Mouse (Mus musculus): ENCODE results near the gene Arhgap22. TPM values are rescaled to one million over a fixed set of nuclear protein-coding genes. Genes with fewer than 3 reads are reported as not detected.

Gene Arhgap22
- polyA plus RNA-seq, 1 experiment from 2014 or later: 4.1 TPM

DNA sequence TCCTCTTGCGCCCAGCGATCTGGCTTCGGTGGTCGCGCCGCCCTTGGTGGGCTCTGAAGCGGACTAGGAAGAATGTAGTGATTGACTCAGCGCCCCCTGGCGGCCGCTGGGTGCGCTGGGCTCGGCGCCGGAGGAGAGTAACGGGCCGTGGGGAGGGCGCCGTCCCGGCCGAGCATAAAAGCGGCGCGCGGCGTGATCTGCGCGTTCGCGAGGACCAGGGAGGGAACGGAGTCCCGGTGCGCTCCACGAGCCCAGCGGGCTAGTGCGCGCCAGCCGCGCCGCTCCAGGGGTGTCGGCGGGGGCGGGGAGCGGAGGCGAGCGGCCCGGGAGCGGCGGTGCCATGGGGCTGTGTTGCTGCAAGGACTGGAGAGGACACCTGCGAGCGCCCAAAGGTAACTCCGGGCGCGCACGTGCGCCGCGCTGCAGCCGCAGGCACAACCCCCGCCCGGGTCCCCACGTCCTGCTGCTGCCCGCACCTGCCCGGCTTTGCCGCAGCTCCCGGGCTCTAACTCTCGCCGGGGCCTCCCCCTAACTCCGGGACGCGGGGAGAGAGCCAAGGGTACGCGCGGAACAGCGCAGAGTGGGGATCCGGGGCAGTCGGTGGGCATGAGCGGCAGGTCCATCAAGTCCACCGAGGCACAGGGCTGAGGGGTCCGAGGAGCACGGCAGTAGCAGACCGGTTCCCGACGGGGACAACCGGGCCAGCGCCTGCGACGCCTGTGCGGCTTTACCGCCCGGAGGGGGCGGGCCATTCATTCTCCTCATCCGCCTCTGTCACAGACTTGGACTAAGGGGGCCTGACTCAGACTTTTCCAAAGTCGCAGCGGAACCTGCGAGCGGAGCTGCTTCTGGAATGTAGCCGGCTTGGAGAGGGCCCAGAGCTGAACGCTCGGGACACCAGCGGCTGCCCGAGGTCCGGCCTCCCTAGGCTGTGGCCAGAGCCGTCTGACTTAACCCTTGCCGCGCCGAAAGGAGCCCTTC lies 106.0 kb downstream of the Arhgap22 start:
- Histone ChIP-seq H3K27ac (peak overlapping the region; percentile 68), H3K27me3 (peaks cover 34% of the 10 kb centered on the region), H3K36me3 (no peaks in the 10 kb centered on the region), H3K4me3 (replicated peaks) (peak overlapping the region; percentile 67), H3K4me1 (peaks cover 35% of the 10 kb centered on the region), H3K4me2 (peak overlapping the region; percentile 100), H3K9ac (peak overlapping the region; percentile 54), H3K9me3 (replicated peaks) (no peaks in the 10 kb centered on the region)
- ATAC-seq (replicated peaks; ENCODE audit: low FRiP score): peak; percentile 73
- under 1% methylated on average over 103 of the region's 106 CpGs for WGBS

DNA sequence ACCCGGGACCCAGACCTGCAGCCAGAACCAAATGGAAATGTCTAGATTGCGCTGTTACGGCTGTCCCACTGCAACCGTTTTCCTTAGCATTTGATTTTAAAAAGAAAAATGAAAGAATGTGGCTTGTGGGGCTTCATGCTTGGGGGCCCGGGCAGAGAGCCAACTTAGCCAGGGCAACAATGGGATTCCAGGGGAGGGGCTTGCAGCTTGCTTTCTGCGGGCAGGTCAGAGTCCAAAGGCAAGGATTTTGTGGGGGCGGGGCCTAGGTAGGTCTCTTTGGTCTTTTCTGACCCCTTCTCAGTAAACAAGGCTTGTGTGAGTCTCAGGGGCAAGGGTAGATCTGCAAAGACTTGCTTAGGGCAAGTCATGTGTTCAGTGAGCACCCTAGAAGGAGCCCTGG lies 107.0 kb downstream of the Arhgap22 start:
- Histone ChIP-seq H3K9me3 (replicated peaks) (no peaks in the 10 kb centered on the region), H3K4me1 (peaks cover 35% of the 10 kb centered on the region), H3K36me3 (no peaks in the 10 kb centered on the region), H3K9ac (peak overlapping the region; percentile 54; the same call in 1 of the 2 replicates), H3K4me3 (replicated peaks) (peak overlapping the region; percentile 67), H3K4me2 (peak overlapping the region; percentile 100), H3K27me3 (peaks cover 28% of the 10 kb centered on the region), H3K27ac (peak overlapping the region; percentile 68)
- WGBS: 13% methylated on average over 7 of the region's 7 CpGs
- ATAC-seq (replicated peaks; ENCODE audit: low FRiP score): 0 out of 2 replicates have a peak, but pooled peaks have one; percentile 8

DNA sequence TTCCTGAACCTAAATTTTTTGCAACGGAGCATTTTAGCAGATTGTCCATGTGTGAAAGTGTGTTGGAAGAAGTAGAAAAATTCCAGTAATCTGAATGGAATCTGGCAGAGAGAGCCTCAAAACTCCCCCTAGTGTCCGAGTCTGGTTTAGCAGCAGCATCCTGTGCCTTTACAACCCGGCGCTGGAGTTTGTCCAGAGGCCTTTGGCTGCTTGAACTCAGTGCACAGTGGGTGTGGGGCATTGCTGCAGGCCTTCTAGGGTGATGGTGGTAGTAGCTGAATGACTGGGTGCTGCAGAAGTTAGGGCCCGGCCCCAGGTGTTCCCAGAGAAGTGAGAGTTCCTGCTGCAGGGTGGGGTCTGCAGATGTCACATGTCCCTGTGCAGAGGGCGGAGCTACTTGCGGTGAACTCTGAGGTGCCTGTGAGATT lies 108.8 kb downstream of the Arhgap22 start:
- Histone ChIP-seq H3K27me3 (peaks cover 22% of the 10 kb centered on the region), H3K4me3 (replicated peaks) (no peak overlapping the region), H3K36me3 (no peaks in the 10 kb centered on the region), H3K4me2 (0 out of 2 replicates have a peak overlapping the region, but pooled peaks have one; percentile 22), H3K9me3 (replicated peaks) (no peaks in the 10 kb centered on the region), H3K27ac (no peak overlapping the region), H3K9ac (no peak overlapping the region), H3K4me1 (peaks cover 35% of the 10 kb centered on the region)
- 28% methylated on average over 7 of the region's 7 CpGs for WGBS
- 0 out of 2 replicates have a peak, but pooled peaks have one; percentile 12 for ATAC-seq (replicated peaks; ENCODE audit: low FRiP score)

DNA sequence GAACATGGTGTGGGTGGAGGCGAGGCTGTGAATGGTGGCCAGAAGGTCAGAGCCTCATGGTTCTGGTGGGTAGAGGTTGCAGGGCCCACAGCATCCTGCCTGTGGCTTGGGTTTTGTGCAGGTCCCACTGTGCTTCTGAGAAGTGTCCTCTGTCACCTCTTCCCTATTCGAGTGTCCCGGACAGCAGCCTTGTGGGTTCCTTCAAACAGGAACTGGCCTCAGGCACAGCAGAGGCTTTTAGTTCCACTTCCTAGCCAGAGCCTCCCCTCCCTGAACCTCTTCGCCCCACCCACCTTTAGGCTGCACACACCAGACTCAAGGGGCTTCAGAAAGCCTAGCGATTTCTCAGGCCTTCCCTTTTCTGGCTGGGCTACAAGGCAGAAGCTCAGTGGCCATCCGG lies 110.7 kb downstream of the Arhgap22 start:
- no peak for ATAC-seq (replicated peaks; ENCODE audit: low FRiP score)
- 67% methylated on average over 6 of the region's 6 CpGs for WGBS

DNA sequence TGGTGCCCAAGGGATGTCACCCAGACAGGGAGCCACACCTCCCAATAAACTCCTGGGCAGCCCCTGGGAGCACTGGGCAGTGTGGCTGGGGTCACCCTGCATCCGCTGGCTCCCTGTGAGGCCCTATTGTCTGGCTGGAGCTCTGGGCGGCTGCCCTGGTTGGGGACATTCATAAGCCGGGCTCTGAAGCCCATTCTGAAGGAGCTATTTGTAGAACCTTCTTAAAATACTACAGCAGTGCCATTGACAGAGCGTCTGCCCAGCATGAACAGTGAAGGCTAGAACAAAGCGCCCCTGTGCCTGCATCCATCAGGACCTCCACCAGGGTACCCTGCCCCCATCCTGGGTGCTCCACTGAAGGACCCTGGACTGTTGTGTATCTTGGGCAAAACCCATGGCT lies 114.5 kb downstream of the Arhgap22 start:
- Histone ChIP-seq H3K4me3 (replicated peaks) (no peak overlapping the region), H3K27ac (no peak overlapping the region), H3K9me3 (replicated peaks) (no peaks in the 10 kb centered on the region), H3K4me1 (0 out of 2 replicates have a peak, but pooled peaks cover 3% of the 10 kb centered on the region), H3K27me3 (no peaks in the 10 kb centered on the region), H3K9ac (no peak overlapping the region), H3K36me3 (no peaks in the 10 kb centered on the region), H3K4me2 (no peak overlapping the region)
- WGBS: 56% methylated on average over 5 of the region's 5 CpGs
- ATAC-seq (replicated peaks; ENCODE audit: low FRiP score): no peak

More for the DNA sequence above, 110.7 kb downstream of the Arhgap22 start:
- no peak overlapping the region for H3K9ac ChIP-seq
- no peak overlapping the region for H3K4me2 ChIP-seq
- no peak overlapping the region for H3K4me3 ChIP-seq (replicated peaks)
- H3K27me3 ChIP-seq: peaks cover 10% of the 10 kb centered on the region
- H3K27ac ChIP-seq: no peak overlapping the region
- H3K9me3 ChIP-seq (replicated peaks): no peaks in the 10 kb centered on the region
- no peaks in the 10 kb centered on the region for H3K36me3 ChIP-seq
- peaks cover 27% of the 10 kb centered on the region for H3K4me1 ChIP-seq

DNA sequence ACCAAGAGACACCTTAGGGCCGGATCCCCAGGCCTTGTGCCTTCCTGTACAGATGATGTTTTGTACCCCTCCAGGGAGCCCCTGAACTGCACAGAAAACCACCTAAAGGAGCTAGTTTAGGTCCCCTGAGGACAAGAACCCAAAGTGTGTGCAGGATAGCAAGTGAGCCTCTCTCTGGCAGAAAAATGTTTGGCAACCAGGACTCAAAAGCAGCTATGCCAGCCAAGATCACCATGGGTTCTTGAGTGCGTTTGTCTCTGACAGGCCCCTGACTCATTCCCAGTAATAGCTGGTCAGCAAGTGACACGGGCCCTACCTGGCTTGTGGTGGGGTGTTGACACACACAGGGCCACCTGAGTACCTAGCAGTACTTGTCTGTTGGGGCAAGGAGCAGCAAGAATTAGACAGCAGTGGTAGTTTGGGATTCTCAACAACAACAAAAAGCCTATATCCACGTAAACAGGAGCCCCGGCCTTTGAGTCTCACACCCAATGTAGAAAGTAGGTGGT lies 115.5 kb downstream of the Arhgap22 start:
- Histone ChIP-seq H3K4me1 (0 out of 2 replicates have a peak, but pooled peaks cover 3% of the 10 kb centered on the region), H3K27me3 (no peaks in the 10 kb centered on the region)
- 87% methylated on average over 5 of the region's 5 CpGs for WGBS

DNA sequence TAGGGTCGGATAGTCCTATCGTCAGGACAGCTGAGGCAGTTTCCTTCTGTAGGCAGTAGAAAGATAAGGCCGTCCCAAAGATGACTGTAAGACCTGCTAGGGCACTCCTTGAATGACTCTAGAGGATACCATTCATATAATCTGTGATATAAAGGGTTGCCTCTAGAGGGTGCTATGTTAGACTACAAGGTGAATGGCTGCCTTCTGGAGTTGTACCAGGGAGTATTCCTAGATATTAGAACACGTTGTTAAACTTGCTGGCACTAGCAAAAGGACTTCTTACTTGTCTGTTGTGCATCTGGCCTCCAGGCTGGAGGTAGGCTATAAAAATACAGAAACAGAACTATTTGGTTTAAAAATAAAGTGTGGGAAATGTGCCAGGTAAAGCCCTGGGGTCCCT lies 117.2 kb downstream of the Arhgap22 start:
- 67% methylated on average over 4 of the region's 4 CpGs for WGBS
- H3K27me3 ChIP-seq: no peaks in the 10 kb centered on the region
- H3K4me2 ChIP-seq: no peak overlapping the region
- H3K9me3 ChIP-seq (replicated peaks): no peaks in the 10 kb centered on the region
- H3K27ac ChIP-seq: no peak overlapping the region
- H3K36me3 ChIP-seq: no peaks in the 10 kb centered on the region
- ATAC-seq (replicated peaks; ENCODE audit: low FRiP score): no peak
- no peak overlapping the region for H3K9ac ChIP-seq
- 0 out of 2 replicates have a peak, but pooled peaks cover 3% of the 10 kb centered on the region for H3K4me1 ChIP-seq
- no peak overlapping the region for H3K4me3 ChIP-seq (replicated peaks)

More for the DNA sequence above, 115.5 kb downstream of the Arhgap22 start:
- no peak overlapping the region for H3K4me3 ChIP-seq (replicated peaks)
- no peak overlapping the region for H3K4me2 ChIP-seq
- no peaks in the 10 kb centered on the region for H3K9me3 ChIP-seq (replicated peaks)
- no peak for ATAC-seq (replicated peaks; ENCODE audit: low FRiP score)
- no peak overlapping the region for H3K27ac ChIP-seq
- no peak overlapping the region for H3K9ac ChIP-seq
- no peaks in the 10 kb centered on the region for H3K36me3 ChIP-seq

DNA sequence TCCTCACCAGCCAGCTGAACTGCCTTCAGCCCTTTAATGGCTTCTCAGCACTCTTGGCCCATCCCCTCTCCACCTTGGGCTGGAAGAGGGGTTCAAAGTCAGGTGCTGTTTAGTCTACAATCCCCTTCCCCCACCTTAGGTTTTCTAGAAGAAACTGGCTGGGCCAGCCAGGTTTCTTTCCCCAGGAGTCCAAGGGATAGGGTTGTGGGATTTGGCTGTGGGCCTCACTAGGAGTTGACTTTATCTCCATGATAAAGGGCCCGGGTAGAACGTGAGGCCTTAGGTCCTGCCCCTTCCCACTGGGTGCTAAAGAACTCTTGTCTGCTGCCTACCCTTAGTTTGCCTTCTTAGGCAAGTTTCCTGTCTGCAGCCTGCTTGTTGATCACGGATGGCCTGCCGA lies 117.8 kb downstream of the Arhgap22 start:
- no peak for ATAC-seq (replicated peaks; ENCODE audit: low FRiP score)
- Histone ChIP-seq H3K27ac (no peak overlapping the region), H3K4me2 (no peak overlapping the region), H3K36me3 (no peaks in the 10 kb centered on the region), H3K9me3 (replicated peaks) (no peaks in the 10 kb centered on the region), H3K4me3 (replicated peaks) (no peak overlapping the region), H3K27me3 (no peaks in the 10 kb centered on the region), H3K4me1 (0 out of 2 replicates have a peak, but pooled peaks cover 3% of the 10 kb centered on the region), H3K9ac (no peak overlapping the region)
- WGBS: 63% methylated on average over 4 of the region's 4 CpGs

DNA sequence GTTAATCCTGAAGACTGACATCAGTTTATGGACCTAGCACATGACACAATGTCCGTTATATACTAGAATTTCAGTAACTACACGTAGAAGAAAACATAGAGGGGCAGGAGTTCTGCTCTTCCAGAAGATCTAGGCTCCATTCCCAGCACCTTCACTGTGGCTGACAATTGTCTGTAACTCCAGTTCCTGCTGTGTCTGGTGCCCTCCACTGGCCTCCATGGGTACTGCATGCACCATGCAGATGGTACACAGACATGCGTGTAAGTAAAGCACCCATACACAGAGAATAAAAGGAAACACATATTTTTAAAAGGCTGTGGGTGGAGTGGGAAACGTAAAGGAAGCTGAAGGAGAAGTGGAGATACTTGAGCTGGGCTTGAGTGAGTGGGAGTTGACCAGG lies 120.0 kb downstream of the Arhgap22 start:
- no peaks in the 10 kb centered on the region for H3K4me1 ChIP-seq
- H3K4me3 ChIP-seq (replicated peaks): no peak overlapping the region
- H3K27me3 ChIP-seq: no peaks in the 10 kb centered on the region
- no peak for ATAC-seq (replicated peaks; ENCODE audit: low FRiP score)
- H3K9ac ChIP-seq: no peak overlapping the region
- no peaks in the 10 kb centered on the region for H3K9me3 ChIP-seq (replicated peaks)
- 76% methylated on average over 4 of the region's 4 CpGs for WGBS
- no peak overlapping the region for H3K27ac ChIP-seq
- H3K4me2 ChIP-seq: no peak overlapping the region
- no peaks in the 10 kb centered on the region for H3K36me3 ChIP-seq

DNA sequence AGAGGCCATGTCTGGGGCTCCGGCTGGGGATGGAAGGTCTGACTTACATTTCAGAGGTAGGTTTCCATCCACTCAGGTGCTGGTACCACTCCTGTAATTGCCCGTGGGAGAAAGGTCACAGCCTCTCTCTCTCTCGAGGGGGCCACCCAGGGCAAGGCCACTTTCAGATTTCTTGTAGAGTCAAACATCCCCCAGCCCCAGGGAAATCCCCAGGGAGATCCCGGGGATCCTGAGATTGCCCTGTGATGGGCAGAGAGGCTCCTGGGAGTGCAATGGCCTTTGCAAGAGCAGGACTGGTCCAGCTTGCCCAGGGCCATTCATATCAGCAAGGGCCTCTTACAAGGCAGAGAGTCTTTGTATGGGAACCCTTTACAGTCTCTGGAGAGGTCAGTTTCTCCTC lies 120.6 kb downstream of the Arhgap22 start:
- Histone ChIP-seq H3K27ac (no peak overlapping the region), H3K9ac (no peak overlapping the region), H3K36me3 (no peaks in the 10 kb centered on the region), H3K4me2 (no peak overlapping the region), H3K9me3 (replicated peaks) (no peaks in the 10 kb centered on the region), H3K27me3 (no peaks in the 10 kb centered on the region), H3K4me3 (replicated peaks) (no peak overlapping the region), H3K4me1 (no peaks in the 10 kb centered on the region)
- WGBS: 67% methylated on average over 4 of the region's 4 CpGs
- ATAC-seq (replicated peaks; ENCODE audit: low FRiP score): no peak

DNA sequence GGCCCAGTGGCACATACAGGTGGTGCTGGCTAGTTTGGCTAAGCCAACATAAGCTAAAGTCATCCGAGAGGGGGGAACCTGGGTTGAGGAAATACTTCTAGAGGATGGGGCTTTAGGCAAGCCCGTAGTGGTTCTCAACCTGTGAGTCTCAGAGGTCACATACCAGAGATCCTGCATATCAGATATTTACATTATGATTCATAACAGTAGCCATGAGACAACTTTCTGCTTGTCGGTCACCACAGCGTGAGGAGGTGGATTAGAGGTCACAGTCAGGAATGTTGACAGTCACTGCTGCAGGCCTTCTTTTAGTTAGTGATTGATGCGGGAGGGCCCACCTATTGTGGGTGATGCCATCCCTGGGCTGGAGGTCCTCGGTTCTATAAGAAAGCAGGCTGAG lies 121.9 kb downstream of the Arhgap22 start:
- Histone ChIP-seq H3K4me3 (replicated peaks) (no peak overlapping the region), H3K27ac (no peak overlapping the region), H3K27me3 (no peaks in the 10 kb centered on the region), H3K9me3 (replicated peaks) (no peaks in the 10 kb centered on the region), H3K36me3 (no peaks in the 10 kb centered on the region), H3K9ac (no peak overlapping the region), H3K4me1 (no peaks in the 10 kb centered on the region), H3K4me2 (no peak overlapping the region)
- WGBS: 72% methylated on average over 6 of the region's 6 CpGs
- no peak for ATAC-seq (replicated peaks; ENCODE audit: low FRiP score)

DNA sequence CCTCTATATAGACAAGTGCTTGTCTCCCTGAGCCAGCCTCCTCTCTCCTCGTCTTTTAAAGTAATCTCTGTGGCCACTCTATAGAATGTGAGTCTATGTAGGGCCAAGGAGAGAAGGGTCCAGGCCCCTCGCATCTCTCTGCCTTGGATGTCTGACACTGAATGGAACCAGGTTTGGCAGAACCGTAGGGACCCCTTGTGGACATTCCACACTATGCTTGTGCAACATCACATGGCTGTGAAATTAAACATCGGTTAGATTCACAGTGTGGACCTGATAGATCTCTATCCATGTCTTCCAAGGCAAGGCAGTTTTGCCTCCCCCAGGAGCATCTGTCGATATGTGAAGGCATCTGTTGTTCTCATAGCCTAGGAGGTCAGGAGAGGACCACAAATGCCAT lies 124.9 kb downstream of the Arhgap22 start:
- no peaks in the 10 kb centered on the region for H3K36me3 ChIP-seq
- H3K4me3 ChIP-seq (replicated peaks): no peak overlapping the region
- WGBS: 62% methylated on average over 5 of the region's 5 CpGs
- H3K27ac ChIP-seq: no peak overlapping the region
- H3K27me3 ChIP-seq: no peaks in the 10 kb centered on the region
- no peak for ATAC-seq (replicated peaks; ENCODE audit: low FRiP score)
- H3K4me2 ChIP-seq: no peak overlapping the region
- no peaks in the 10 kb centered on the region for H3K4me1 ChIP-seq
- H3K9ac ChIP-seq: no peak overlapping the region
- H3K9me3 ChIP-seq (replicated peaks): no peaks in the 10 kb centered on the region
